Mouse (Mus musculus) spleen, adult 2 months (tissue): ENCODE results near the gene Spsb1.

Experiments
- CTCF ChIP-seq: fragments of 200-500 bp; IDR thresholded peaks from 2 replicates; pipeline ENCODE4 v1.5.1; 2011; ENCODE audit warnings: mild to moderate bottlenecking, inconsistent platforms; ENCODE audit not compliant: insufficient read depth, insufficient read length, insufficient replicate concordance; ENCODE audit errors: extremely low read depth
- POLR2A ChIP-seq: fragments of 200-500 bp; IDR thresholded peaks from 2 replicates; pipeline ENCODE4 v1.6.1; 2011; ENCODE audit warnings: low read depth, low read length, inconsistent platforms

DNA sequence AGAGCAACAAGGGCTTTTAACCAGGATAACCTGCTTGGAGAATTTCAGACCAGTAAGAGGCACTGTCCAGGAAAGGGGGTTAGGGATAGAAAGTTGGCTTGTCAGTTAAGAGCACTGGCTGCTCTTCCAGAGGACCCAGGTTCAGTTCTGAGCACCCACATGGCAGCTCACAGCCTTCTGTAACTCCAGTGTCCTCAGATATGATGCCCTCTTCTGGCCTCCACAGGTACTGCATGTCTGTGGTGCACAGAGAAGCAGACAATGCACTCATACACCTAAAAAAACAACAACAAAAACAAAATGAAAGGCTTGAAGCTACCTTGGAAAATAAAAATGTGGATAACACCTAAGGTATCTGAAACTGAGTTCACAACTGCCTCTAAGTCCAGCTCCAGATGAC, 84.4 kb downstream of the Spsb1 start:
- TF ChIP-seq CTCF = no peak
- TF ChIP-seq POLR2A = no peak
